Mouse (Mus musculus) cerebellum, adult (tissue): Measurements from ENCODE around the gene Capn5.

Source experiments
- ATAC-seq: cut with Nextera tagmentation; 2 replicates; pipeline ENCODE4 v1.9.2; 2017; ENCODE audit warnings: mild to moderate bottlenecking, moderate library complexity, mixed read lengths; ENCODE audit not compliant: insufficient number of reproducible peaks, low FRiP score, low TSS enrichment

Capn5 gene

DNA sequence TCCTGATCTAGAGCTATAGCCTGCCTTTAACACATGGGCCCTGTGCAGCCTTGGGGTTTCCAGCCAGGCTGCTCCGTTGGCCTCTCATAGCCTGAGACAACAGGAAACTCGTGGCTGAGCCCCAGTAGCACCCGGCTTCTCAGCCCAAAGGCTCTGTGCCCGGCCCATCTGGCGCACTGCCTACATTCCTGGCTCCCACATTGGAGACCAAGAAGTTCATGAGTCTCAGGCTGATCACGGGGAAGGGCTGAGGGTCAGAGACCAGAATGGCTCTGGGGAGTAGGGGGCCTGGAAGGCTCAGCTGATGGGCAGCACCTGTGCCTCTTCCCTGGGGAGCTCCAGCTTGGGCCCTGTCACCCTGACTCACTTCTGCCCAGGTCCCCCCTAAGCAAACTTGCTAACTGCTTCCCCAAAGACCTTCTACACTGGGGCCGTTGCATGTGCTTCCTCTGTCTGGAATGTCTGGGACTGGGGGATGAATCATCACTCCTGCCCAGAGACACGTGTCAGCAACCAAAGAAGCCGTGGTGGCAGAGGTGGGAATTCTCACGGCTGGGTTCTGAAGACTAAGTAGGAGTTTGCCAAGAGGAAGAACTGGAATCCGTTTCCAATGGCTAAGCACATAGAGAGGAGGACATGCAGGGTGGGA lies 60.9 kb downstream of the Capn5 start:
- no peak for ATAC-seq

DNA sequence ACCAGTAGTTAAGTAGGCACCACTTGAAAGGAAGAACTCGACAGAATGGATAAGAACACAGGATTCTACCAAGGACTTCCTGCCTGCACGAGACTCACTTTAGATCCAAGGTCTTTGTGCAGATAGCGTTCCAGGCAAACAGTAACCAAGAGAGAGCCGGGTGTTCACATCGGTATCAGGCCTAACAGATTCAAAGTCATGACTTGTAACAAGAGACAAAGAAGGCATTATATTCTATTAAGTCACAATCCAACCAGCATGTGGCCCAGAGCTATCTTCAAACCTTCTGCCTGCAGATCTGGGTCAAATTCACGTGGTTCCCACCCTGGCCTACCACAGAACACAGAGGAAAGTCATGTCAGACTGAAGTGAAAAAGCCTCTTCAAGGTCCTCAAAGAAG lies 63.4 kb downstream of the Capn5 start:
- ATAC-seq = no peak

GRCm38 (mm10) chr7:98111233-98111632 lies 66.8 kb downstream of the Capn5 start:
- ATAC-seq = no peak

DNA sequence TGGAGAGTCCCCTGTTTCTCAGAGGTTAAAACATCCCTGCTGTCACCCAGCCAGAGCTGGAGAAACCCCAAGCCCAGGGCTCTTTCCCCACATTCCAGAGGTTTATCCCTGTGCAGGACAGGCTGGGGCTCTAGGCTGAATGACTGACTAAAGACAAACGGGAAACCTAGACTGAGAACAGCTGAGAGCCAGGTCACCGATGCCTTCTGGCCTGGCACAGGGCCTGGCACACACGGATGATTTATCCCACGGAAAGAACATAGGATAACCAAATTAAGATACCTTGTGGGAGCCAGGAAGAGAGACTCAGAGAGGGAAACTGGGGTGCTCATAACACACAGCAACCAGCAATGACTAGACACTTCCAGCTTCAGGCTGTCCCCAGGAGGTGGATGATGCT lies 68.3 kb downstream of the Capn5 start:
- no peak for ATAC-seq

DNA sequence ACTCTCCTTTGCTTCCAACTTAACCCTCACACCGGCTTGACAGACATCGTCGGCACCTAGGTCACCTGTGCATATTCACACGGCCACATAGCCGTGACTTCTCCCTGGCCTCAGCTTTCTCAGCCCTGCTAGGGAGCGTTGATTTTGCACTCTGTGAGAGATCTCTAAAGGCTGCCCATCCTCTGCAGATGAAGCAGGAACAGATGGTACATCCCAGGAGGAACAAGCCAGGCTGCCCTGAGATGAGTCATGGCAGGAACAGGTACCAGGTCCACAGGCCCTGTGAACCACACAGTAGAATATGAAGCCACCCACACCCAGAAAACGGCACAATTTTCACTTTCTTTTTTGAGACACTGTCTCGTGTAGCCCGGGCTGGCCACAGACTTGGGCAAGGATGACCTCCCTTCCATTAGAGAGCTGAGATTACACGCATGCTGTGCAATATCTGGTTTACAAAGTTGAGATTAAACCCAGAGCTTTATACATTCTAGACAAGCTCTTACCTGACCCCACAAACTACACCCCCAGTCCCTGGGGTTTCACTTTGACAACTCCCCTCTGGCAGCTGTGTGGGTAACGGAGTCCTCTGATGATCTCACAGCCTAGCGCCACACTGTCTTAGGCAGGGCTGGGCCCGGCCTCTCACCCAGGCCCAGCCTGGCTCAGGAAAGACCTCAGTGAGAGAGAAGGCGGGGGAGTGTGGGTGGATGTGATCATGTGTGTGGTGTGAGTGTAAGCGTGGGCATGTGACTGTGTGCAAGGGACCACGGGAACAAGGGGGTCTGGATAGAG lies 69.2 kb downstream of the Capn5 start:
- peak; percentile 90 for ATAC-seq

- ATAC-seq = no peak
Observed at GRCm38 (mm10) chr7:98106272-98106671, 71.8 kb downstream of the Capn5 start.

DNA sequence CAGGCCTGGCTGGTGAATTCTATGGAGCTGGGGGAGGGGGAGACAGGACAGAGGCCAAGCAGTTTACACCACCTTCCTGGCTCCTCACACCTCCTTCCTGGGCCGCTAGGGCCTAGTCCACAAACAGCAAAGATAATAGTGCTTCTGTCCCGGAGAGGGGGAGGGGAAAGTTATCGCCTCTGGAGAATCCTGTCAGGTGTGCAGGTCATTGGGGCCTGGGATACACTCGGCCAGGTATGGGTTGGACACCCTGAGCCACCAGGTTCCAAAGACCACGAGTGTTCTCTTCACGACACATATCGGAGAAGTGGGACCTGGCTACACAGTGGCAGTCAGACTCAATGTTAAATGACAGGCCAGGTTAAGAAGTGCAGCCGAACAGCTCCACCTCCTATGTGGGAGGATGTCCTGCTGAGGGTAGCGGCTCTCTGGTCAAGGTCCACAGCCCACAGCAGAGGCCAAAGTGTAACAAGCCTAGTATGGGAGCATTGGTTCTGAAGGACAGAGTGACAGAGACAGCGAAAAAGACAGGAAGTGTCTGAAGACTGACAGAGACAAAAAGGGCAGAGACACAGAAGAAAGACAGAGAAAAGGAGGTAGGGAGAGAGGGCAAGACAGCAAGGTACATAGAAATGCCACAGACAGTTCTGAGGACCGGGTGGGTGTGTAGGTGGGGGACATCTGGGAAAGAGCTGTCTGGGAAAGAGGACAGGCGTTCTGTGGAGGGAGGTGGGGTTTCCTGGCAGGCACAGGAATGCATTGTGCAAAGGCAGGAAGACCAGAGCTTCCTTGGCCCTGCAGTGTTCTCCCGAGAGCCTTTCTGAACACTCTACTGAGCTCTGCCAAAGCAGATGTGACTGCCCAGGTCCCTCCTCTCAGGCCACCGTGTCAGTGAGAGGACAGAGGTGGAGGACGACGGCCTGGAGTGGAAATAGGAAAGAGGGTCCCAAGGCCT lies 73.3 kb downstream of the Capn5 start:
- ATAC-seq = no peak

DNA sequence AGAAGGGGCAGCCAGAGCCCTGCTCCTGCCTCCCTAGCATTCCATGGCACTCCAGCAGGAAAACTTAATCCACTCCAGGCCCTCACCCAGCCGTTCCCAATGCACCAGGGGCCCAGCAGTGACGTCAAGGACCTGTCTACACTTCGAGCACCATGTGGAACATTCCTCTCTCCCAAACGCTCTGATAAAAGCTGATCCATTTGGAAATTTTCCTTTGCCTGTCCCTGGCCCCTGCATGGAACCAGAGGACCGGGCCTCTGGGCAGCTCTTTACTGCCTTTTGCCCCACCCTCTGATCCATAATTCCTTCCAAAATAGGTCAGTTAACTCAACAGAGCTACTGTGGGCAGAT lies 74.2 kb downstream of the Capn5 start:
- no peak for ATAC-seq

- ATAC-seq = peak; percentile 60
Observed at GRCm38 (mm10) chr7:98103002-98103941, 74.8 kb downstream of the Capn5 start.

- ATAC-seq = no peak
Observed at GRCm38 (mm10) chr7:98102488-98102887, 75.6 kb downstream of the Capn5 start.

DNA sequence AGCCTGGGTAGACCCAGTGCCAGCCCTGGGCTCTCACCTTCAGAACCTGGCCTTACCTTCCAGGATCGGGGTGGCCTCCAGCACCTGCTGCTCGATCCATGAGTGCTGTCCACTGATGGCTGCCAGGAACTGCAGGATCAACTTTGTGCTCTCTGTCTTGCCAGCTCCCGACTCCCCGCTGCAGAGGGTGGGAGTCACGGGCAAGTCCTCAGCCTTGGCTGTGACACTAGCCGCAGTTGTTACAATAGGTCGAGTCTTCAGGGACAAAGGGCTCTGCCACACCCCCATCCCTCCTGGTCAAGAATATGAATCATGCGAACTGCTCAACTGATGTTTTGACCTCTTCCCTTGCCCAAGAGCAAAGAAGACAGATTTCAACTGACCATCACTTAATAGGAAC lies 80.5 kb downstream of the Capn5 start:
- ATAC-seq = no peak

DNA sequence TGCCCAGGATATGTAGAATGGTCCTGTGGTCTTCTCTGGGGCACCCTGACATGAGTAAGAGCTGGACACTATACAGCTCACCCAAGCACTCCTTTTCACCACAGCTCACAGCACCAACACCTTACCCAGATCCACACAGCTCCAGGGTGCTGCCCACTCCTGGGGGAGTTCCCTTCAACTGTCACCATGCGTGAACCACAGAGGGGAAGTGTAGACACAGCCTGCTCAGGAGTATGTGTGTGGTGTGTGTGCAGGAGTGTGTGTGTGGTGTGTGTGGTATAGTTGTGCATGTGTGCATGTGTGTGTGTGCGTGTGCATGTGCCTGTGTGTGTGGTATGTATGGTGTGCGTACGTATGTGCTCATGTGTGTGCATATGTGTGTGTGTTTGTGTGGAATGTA lies 82.2 kb downstream of the Capn5 start:
- ATAC-seq = no peak

- no peak for ATAC-seq
Observed at GRCm38 (mm10) chr7:98086346-98086745, 91.7 kb downstream of the Capn5 start.

DNA sequence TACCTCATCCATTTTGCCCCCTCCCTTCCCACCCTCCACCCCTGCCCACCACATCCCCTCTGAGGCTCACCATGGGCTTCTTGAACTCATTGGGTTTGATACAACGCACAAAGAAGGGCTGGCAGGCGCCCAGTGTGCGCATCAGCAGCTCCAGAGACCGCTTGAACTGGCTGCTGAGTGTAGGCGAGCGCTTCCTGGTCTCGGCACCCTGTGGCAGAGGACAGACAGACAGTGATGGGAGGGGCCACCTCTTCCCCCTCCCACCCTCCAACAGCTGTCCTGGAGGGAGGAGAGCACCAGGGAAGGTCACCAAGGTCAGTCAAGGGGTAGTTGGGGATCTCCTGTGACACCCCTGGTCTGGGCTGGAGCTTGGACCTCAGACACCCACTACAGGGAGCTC lies 92.8 kb downstream of the Capn5 start:
- ATAC-seq = no peak

DNA sequence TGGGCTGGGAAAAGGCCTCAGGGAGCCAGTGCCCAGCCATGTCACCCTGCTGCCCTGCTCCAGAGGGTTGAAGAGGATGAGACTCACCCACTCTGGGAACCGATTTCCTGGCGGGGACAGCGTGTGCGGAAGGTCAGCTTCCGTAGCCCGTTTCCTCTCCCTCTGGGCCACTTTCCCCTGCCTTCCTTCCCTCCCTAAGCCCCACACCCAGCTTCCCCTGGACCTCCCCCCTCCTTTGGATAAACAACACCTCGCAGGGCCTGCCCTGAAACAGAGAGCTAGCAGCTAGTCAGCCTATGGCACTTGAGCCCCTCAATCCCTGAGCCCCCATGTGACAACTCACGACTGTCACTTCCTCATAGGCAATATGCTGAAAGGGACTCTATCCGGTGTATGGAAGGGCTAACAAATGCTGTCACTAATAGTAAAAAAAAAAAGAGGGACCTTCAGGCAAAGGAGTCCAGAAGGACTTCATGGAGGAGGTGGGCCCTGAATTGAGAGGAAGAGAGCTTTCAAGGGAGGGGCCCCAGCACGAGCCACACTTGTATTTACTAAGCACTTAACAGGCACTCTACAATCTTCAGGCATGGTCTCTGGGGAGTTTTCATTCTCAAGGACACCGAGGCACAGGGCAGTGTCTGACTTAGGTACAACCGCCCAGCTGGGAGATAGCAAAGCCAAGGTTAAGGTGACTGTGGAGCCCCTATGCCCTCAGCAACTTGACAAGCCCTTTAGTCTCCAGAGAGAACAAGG lies 93.4 kb downstream of the Capn5 start:
- ATAC-seq = no peak

GRCm38 (mm10) chr7:98082376-98082775 lies 95.7 kb downstream of the Capn5 start:
- no peak for ATAC-seq

GRCm38 (mm10) chr7:98077453-98077852 lies 100.6 kb downstream of the Capn5 start:
- ATAC-seq = no peak

DNA sequence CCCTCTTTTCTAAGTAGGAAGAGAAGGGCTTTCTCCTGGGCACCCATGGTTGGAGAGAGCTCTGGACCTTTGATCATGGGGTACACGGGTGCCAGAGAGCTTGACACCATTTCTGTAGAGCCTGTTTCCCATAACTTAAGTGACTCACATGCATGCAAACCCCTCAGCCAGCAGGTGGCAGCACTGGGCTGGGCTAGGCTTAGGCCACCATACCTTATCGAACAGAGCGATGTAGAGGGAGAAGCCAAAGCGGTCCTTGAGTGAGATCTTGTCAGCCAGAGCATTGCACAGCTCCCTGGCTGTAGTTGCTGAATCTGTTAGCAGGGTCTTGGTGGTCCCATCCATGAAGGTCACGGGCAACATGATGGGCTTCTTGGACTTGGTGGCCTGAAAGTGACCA lies 106.5 kb downstream of the Capn5 start:
- ATAC-seq = peak; percentile 79
